Mouse (Mus musculus) layer of hippocampus, postnatal 14 days (tissue): ENCODE data around the gene Mov10. TPM values are rescaled to one million over a fixed set of nuclear protein-coding genes. Genes with fewer than 3 reads are reported as not detected.

Experiments
- DNase-seq, 2 experiments: peaks; one replicate each; pipeline ENCODE4 v3.0.0; 2021 to 2022; ENCODE audit warnings: low spot score in 2 of 2, mixed read lengths in 1 of 2
- total RNA-seq, 2 experiments: library from RNA; stranded (reverse); gene quantifications; 2 replicates each; pipeline ENCODE4 v1.2.3; 2021

The Mov10 gene
- total RNA-seq, 2 experiments from 2014 or later, result 7.9 to 9.4 TPM

- no peak for DNase-seq
Observed at GRCm38 (mm10) chr3:104811752-104812151, 6.6 kb downstream of the Mov10 start.

GRCm38 (mm10) chr3:104805539-104805938 lies 12.8 kb downstream of the Mov10 start:
- no peak for DNase-seq

- no peak for DNase-seq
Observed at GRCm38 (mm10) chr3:104804312-104804711, 14.1 kb downstream of the Mov10 start.

DNA sequence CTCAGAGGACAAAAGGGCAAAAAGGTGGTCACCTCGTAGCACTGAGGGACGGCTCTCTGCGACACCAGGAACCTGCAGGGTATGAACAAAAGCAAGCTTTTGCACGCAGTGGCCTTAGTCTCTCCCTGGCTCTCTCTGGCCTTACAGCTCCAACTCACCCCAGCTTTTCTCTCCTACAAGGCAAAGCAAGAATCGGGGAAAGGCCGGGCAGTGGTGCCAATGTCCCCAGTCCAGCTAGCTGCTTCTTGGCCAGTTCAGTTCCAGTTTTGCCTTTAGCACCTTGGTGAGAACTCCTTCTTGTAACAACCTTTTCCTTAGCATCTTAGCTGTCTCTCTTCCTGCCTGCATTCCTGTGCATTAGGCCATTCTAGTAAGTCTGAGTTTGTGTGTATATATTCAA lies 16.9 kb downstream of the Mov10 start:
- no peak for DNase-seq

DNA sequence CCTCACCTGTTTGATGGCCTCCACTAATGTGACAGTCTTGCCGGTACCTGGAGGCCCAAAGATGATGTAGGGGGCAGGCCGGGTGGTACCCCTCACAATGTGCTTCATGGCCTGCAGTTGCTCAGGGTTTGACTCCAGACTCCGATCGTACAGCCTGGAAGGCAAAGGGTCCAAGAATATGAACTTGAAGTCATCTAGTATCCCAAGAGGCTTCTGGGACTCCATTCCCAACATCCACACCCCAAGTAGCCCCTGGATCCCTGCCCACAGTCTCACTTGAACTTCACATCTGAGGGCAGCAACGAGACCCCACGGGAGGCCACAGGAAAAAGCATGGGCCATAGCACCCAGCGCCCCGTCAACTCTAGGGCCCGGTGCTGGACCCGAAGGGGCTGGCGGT lies 17.7 kb downstream of the Mov10 start:
- no peak for DNase-seq

DNA sequence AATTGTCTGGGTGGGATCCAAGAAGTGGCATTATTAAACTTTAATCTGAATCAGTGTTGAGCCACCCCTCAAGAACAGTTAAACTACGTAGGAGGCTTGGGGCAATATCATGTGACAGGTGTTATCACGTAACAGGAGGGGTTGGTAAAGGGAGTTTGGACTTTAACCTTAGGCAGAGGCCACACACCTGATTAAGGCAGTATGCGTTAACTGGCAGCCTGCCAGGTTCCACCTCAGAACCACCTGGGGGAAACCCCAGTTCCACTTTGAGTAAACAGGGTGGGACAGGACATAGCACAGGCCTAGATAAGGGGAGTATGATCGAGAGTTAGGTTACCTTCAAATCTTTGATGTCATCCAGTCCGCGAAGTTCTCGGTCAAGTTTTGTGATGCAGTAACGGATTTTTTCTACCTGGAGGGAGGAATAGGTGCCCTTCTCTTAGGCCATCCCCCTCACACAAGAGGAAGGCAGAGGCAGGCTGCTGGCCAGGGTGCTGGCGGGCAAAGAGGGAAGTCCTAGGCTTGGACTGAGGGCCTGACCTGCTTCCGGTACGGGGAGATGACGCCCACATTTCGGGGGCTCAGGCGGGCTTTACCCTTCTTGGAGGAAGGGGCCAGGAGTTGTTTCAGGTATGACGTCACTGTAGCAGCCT lies 21.8 kb downstream of the Mov10 start:
- no peak for DNase-seq

DNA sequence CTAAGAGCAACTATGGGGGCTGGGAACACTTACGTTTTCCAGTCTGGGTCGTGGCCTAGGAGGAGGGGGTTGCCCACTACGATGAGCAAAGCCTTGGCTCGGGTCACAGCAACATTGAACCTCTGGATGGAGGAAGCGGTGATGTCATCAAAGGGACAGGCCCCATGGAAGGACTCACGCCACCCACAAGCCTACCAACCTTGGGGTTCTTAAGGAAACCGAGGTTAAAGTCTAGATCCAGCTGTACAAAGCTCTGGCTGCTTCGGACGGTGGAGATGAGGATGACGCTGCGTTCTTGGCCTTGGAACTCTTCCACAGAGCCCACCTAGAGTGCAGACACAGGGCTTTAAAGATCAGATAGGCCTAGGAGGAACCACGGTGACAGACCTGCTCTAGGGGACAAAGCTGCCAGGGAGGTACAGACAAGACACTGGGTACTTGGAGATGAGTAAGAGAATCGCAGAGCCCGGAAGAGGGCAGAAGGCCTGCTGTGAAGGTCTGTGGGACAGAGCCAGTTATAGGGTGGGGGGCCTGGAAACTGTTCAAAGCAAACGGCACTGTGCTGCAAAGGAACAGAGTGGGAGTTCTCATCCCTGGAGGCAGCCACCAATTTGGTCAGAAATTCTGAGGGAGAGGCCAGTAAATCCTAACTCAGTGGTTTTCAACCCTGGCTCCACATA lies 22.6 kb downstream of the Mov10 start:
- no peak for DNase-seq

DNA sequence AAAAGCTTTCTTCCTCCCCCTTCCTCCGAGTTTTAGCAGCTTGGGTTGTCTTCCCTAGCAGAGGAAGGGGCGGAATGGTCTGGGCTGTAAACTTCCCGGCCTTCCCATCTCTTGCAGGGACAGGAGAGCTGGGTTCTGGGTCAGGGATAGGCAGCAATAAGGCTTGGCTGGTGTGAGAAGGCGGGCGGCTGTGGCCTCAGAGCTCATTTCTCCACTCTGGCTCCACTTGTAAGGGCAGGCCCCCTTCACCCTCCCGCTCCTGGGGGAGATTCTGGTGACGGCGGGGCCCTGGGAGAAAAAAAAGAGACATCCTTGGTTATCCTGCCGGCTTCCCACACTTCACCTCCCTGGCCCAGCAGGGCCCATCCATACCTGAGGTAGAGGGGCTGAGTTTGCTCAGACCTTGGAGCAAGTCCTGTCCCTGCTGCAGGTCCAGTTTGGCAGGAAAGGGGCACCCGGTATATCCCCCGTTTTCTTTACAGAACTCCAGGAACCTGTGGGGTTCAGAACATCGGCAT lies 23.4 kb downstream of the Mov10 start:
- DNase-seq, result no peak

DNA sequence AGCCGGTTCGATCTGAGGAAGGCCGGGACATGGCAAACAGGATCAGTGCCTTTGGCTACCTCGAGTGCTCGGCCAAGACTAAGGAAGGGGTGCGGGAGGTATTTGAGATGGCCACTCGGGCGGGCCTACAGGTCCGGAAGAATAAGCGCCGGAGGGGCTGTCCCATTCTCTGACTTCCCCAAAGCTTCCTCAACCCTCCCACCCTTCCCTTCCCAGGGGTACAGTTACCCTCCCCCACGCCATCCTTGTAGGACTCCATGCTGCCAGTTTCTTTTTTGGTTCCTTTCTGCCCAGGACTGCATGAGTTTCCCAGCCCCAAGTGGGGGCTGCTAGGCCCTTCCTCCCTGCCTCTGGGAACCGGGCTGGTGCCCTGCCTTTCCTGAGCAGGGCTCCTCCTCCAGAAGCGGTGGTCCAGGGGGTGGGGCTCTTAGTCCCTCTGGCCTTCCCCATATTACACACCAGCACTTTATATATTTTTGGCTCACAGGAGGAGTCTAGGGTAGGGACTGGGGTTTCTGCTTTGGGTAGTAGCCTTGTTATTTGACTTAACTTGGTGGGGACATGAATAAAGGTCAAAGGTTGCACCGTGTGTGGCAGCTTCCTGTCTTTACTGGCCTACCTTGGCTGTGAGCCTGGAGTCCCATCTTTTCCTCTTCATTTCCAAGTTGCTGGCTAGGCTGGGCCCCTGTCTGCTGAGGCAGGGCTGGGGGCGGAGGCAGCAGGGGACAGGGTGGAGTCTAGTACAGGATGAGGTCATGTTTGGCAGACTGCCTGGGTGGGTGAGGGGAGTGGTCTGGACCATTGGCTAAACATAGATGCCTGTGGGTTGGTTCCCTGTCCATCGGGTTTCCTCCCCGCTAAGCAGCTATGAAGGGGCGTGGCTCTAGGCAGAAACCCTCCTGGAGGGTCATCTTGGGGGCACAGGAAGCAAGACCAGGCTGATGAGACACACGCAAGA lies 24.2 kb downstream of the Mov10 start:
- peak; percentile 72 to 82 for DNase-seq

- DNase-seq, result no peak
Observed at GRCm38 (mm10) chr3:104792360-104793270, 25.7 kb downstream of the Mov10 start.

DNA sequence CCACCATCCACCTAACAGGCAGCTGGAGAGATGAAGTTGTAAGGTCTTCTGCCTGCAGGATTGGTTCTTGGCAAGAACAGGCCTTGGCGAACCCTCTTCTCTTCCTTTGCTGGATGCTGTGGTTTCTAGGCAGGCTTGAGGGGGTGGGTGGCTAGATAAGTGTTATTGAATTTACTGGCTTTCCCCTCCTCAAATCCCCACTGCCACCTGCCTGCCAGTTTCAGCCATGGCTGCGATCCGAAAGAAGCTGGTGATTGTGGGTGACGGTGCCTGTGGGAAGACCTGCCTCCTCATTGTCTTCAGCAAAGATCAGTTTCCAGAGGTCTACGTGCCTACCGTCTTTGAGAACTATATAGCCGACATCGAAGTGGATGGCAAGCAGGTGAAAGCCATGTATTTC lies 26.7 kb downstream of the Mov10 start:
- peak in 1 of 2 experiments; percentile 12 for DNase-seq

GRCm38 (mm10) chr3:104791017-104791416 lies 27.3 kb downstream of the Mov10 start:
- peak in 1 of 2 experiments; percentile 29 for DNase-seq

DNA sequence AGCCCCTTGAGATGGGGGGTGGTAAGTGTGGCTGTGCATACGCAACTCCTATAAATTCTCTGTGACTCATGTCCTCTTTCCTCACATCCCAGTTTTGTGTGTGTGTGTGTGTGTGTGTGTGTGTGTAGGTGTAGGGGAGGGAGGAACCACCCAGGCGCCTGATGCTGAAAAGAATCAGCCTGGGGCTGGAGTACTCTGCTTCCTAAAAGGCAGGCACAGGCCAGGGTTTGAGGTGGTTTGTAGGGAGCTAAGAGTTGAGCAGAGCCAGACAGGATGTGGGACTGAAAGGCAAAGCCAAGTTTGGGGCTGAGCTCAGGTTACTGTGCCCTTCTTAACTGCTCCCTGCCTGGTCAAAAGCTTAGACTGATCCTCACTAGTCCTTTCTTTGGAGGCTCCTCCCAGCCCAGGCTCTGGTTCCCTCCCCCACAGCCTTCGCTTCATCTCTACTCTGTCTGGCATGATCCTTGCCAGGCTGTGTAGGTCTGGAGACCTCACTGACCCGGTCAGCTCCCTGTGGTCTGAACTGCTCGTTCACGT lies 27.9 kb downstream of the Mov10 start:
- peak in 1 of 2 experiments; percentile 15 for DNase-seq

DNA sequence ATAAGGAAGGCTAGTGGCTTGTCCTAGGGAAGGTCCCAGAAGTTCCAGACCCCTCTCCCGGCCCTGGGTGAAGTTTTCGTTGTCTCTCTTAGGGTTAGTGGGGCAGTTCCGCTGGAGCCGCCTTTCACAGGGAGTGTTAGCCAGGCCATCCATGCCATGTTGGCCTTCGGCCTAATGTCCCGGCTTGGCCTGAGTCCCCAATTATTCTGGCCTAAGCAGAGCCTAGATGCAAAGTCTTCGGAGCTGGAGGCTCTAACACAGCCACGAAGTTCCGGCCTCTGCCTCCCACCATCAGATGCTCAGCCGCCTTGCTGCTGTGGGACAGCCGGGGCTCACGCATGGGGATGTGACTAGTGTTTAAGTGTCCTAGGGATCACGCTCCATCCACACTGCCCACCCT lies 28.5 kb downstream of the Mov10 start:
- no peak for DNase-seq

DNA sequence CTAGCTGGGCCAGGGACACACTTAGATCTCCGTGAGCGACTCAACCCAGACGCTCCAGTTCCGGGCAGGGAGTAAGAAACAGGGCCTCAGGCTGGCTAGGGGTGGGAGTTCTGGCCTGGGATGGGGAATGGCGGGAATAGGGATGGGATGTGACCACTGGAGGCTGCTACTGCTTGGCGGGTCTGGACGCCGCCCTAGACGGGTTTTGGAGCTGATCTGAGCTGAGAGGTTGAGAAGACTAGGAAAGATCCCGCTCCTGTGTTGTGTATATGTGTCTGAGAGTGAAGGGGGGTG lies 29.1 kb downstream of the Mov10 start:
- DNase-seq, result no peak

- peak; percentile 70 to 74 for DNase-seq
Observed at GRCm38 (mm10) chr3:104788561-104789311, 29.6 kb downstream of the Mov10 start.

DNA sequence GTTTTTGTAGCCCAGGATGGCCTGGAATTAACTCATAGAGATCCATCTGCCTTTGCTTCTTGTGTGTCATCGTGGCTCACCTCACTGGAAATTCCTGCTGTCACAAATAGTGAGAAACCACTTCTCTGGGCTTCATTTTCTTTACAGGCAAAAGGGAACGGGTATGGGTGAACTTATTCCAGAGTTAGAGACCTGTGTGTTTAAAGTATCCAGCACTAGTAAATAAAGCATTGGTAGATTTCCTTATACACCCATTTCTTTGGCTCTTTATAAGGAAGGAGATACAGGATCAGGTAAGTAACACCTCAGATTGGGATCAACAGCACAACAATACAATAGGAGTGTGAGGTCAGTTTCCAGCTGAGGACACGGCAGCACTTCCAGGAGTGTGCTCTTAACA lies 30.3 kb downstream of the Mov10 start, which contains the start of gene Rhoc:
TSS of gene Rhoc (plus strand) at position 301 of the 400 bp plus-strand sequence.
- no peak for DNase-seq

- no peak for DNase-seq
Observed at GRCm38 (mm10) chr3:104785284-104785683, 33.1 kb downstream of the Mov10 start.

GRCm38 (mm10) chr3:104783971-104784500 lies 34.3 kb downstream of the Mov10 start:
- DNase-seq, result no peak
